Mouse (Mus musculus) retina, postnatal 1 day (tissue): ENCODE measurements around the gene Vwa5a.

Experiments used
- DNase-seq: peaks from one replicate; pipeline ENCODE4 v3.0.0-alpha.2; 2012

Vwa5a gene

DNA sequence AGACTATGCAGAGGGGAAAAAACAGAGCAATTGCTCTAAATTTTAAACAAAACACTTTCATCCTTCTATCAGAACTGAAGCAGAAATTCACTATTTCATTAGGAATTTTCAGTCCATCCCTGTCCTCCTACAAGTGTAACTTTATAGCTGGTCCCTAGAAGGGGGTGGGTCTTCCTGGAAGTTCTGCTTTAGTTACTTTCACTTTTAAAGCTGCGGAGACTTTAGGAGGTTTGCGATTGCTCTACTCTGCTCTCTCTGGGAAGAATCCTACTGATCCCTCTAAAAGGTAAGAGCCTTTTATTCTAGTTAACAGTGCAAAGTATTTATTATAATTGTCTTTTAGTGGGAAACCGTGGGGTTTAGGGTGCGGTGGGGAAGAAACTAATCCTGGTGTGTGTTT lies at the start of gene Vwa5a:
Gene Vwa5a, plus strand, starts transcription at position 167 of the 400 bp plus-strand sequence.
- DNase-seq = peak; percentile 67

DNA sequence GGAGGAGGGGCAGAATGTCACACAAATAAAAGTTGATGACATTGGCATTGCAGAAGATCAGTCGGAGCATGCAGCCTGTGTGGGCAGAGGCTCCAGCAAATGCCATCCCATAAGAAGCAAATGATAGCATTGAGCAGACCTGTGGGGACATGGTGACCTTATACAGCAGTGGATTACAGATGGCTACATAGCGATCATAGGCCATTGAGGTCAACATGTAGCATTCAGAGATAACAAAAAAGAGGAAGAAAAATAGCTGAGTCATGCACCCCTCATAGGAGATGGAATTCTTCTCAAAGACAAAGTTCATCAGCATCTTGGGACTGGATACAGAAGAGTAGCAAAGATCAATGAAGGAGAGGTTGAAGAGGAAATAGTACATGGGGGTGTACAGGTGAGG lies 45.2 kb upstream of the Vwa5a start:
- DNase-seq = no peak

DNA sequence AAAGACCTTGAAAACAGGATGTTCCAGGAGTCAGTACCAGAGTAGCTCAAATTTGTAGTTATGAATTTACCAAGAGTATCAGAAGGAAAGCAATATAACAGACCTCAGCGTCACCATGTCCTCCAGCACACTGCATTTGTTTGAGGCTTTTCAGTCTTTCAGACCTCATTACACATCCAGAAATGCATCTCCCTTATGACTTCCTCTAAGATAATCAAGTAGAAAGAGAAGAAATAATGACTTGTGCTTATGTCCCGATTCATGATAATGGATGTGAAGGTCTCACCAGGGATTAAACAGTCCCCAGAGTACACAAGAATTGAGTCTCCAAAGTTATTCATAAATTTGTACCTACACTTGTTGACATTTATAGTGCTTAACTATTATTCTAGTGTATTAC lies 43.6 kb upstream of the Vwa5a start, which contains the start of gene Olfr918:
Gene Olfr918, minus strand, starts transcription at position 101 of the 400 bp plus-strand sequence.
- DNase-seq = no peak

DNA sequence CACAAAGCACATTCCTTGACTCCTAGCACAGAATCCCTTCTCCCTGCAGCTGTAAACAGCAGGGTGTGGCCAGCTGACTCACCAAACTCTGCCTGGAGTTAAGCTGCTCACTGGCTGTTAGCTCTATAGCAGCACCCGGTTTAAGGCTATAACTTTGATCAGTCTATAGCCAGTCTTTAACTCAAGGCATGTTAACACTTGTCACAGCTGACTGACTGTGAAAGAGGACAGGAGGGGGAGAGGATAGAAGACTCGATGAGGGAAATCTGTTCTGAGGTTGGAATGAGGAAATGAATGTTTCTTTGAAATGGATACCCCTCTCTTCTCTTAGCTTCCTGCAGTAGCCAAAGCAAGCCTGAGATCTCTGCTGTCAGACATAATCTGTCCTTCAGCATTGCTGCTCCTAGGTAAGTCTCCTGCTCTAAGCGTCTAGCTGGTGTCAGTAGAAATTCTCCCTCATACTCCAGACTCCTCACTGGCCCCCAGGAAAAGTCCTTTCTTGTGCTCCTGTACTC lies 916 bp downstream of the Vwa5a start:
- DNase-seq = peak; percentile 43

DNA sequence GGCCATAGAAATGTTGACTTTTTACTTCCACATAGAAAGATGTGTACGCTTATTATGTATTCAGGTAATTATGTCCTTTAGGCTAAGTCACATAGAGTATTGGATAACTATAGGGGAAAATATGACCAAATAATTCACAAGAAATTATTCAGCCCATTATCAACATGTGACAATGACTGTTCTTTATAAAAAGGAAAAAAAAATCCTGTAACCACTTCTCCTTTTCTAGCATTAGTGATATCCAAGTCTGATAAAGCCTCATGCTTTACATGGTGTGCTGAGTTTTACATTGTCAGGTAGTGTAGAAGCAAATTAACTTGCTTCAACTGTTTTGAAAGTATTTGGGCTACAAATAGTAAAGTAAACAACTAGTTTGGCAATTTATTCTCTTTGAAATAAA lies 6.0 kb downstream of the Vwa5a start:
- no peak for DNase-seq

DNA sequence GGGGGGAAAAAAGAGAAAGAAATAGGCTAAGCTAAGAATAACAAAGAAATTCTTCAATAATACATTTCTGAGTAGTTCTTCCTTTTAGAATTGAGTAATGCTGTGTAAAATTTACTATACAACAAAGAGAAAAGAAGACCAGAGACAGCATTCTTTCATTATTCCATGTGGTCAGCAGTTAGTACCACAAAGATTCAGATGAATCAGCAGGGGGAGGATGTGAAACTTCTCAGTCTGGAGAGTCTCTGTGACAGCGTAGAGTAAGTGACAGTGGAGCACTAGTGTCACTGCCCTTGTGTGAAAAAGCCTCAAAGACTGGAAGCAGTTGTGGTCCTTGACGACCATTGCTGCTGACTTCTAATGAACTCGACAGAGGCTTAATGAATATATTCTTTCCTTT lies 10.2 kb downstream of the Vwa5a start:
- DNase-seq = no peak

DNA sequence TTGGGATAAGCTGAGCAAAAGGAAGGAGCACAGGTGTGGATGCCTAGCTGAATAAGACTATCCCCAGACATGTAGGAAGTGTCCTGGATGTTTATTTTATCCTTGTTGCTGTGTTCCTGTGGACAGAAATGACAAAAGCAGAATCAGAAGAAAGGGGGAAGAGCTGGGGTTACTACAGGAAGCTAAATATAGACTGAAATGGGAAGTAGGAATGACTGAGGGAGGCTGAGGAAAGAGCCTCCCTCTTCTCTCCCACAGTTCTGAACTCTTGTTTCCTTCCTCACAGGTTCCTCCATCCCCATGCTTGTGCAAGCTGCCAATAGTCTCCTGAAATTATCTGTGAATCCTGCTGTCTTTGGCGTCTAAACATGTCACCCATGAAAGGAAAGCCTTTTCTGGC lies 23.3 kb downstream of the Vwa5a start:
- no peak for DNase-seq

DNA sequence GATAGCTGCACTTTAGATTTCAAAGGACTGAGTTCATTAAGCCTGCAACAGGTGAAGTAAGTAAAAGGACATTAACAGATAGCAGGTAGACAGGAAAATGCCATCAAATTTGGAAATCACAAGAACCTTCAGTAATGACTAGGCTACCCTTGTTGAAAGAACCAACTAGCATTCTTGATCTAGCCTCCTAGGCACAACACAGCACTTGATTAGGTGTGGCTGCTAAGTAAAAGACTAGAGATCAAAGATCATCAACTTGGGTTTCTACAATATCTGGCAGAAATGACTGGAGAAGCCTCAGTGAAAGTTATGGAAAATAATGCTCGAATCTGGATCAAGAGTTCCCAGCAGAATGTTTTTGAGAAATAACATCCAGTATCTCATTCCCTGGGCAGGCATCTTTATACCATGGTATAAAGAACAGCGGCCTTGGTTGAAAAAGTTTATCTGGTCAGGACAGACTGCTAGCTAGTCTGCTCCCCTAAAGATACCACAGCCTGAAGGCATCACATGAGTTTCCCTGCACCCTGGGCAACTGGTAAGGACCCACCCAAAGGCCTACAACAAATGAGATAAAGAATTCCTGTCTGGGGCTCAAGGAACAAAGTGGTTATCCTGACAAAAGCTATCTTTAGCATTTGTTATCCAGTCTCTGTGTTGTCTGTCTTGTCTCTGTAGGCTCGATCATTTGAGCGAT lies 26.7 kb downstream of the Vwa5a start:
- no peak for DNase-seq

DNA sequence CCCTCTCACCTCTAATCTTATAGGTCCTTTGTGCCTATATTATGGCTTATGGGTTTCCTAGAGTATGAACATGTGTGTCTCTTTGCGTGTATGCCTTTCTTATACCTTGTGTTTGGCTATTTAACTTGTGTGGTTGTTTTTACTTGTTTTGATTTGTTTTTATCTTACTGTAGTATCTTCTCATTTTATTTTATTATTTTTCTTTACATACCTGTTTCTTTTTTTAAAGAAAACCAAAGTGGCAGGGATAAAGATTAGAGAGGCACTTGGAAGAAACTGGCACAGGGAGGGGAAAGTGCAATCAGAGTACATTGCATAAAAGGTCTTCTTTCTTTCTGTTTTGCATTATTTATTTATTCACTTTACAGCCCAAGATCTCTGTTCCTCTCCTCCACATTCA lies 33.9 kb downstream of the Vwa5a start, which contains the start of gene Olfr920:
Gene Olfr920, plus strand, starts transcription at position 301 of the 400 bp plus-strand sequence.
- no peak for DNase-seq

DNA sequence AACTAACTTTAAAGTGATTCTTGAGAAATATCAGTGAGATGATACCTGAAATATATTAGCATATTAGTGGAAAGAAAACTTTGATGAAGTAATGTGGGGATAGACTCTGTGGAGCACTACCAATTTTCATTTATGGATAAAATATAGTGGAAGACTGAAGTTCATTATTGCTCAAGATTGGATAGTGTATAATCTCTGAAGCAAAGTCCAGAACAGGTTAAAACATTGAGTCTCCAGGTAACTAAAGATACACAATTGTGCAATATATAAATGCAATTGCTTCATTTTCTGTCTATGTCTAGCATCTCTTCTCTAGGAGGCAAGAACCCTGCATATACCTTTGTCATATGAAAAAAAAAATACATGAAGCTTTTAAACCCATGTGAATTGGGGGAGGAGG lies 54.7 kb downstream of the Vwa5a start, which contains the start of gene Olfr921:
Gene Olfr921, plus strand, starts transcription at position 301 of the 400 bp plus-strand sequence.
- DNase-seq = no peak

DNA sequence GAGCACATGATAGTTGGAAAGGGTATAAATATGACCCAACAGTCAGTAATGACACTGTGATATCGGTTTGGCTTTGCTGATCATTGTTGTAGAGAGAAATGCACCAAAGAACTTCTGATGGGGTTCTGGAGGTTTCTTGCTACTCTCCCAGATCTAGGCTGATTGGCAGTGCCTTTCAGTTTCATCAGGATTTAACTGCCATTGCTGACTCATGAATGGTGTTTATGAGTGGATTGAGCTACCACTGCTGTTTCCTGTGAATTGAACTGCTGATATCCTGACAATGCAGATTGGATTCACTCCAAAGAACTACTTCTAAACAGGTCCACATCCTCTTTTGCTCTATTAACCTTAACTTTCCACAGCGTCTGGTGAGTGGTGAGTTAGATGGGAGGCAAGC lies 74.6 kb downstream of the Vwa5a start:
- DNase-seq = no peak
